Mouse (Mus musculus): ENCODE measurements at regions not wholly inside any gene's neighbourhood (a gene's known extent, or its start where the extent isn't known, plus 50 kb on each side); places are given as distances from the start of the nearest gene placed in this dataset.
"Not testable (repeated sequence)": the region's sequence is repeated elsewhere in the genome, so short reads cannot be mapped to it uniquely, and the experiment has no call there.

- H3K4me3 ChIP-seq (ENCODE audit: low read depth, low read length); DNase-seq (ENCODE audit: low spot score); H3K4me2 ChIP-seq (ENCODE audit: low read depth, low read length); ATAC-seq (replicated peaks; ENCODE audit: insufficient number of reproducible peaks, low FRiP score, low TSS enrichment, low read depth); H3K27me3 ChIP-seq (ENCODE audit: control insufficient read depth, insufficient read depth, low read length); H3K9ac ChIP-seq (replicated peaks; ENCODE audit: low read length); H3K9me3 ChIP-seq (replicated peaks; ENCODE audit: control insufficient read depth, low read length); H3K4me1 ChIP-seq (ENCODE audit: control insufficient read depth, insufficient read depth, low read length); H3K36me3 ChIP-seq (replicated peaks; ENCODE audit: control insufficient read depth, insufficient read depth, low read depth, low read length); H3K27ac ChIP-seq (replicated peaks; ENCODE audit: low read depth, low read length): not testable (repeated sequence)
- 67% methylated on average over 2 of the region's 2 CpGs for WGBS
These were observed 231.7 kb upstream of the Gm21833 start for GRCm38 (mm10) chr16:82596461-82596860.

- no peaks in the 10 kb centered on the region for H3K27me3 ChIP-seq (ENCODE audit: control insufficient read depth, insufficient read depth, low read length)
- no peak for DNase-seq (ENCODE audit: low spot score)
- H3K9me3 ChIP-seq (replicated peaks; ENCODE audit: control insufficient read depth, low read length), result no peaks in the 10 kb centered on the region
- H3K4me2 ChIP-seq (ENCODE audit: low read depth, low read length), result no peak overlapping the region
- no peak overlapping the region for H3K27ac ChIP-seq (replicated peaks; ENCODE audit: low read depth, low read length)
- H3K9ac ChIP-seq (replicated peaks; ENCODE audit: low read length), result no peak overlapping the region
- H3K4me3 ChIP-seq (ENCODE audit: low read depth, low read length), result no peak overlapping the region
- ATAC-seq (replicated peaks; ENCODE audit: insufficient number of reproducible peaks, low FRiP score, low TSS enrichment, low read depth), result no peak
- no peaks in the 10 kb centered on the region for H3K36me3 ChIP-seq (replicated peaks; ENCODE audit: control insufficient read depth, insufficient read depth, low read depth, low read length)
- no peaks in the 10 kb centered on the region for H3K4me1 ChIP-seq (ENCODE audit: control insufficient read depth, insufficient read depth, low read length)
These were observed 226.1 kb upstream of the Gm21833 start for GRCm38 (mm10) chr16:82602038-82602437.

All from embryonic facial prominence, embryonic 11.5 days (tissue).